Mouse (Mus musculus): ENCODE data around the gene Loxl4. TPM values are rescaled to one million over a fixed set of nuclear protein-coding genes. Genes with fewer than 3 reads are reported as not detected.
A peak's percentile ranks its signal among the peaks of the same experiment; 100 is the strongest.

Loxl4 gene
- polyA plus RNA-seq, 1 experiment from 2014 or later: not detected

GRCm38 (mm10) chr19:42566283-42567019 lies 46.2 kb downstream of the Loxl4 start:
- Histone ChIP-seq H3K79me2 (ENCODE audit: inconsistent target) (peaks cover 75% of the 10 kb centered on the region), H3K27ac (no peak overlapping the region), H3K4me3 (ENCODE audit: inconsistent target) (no peak overlapping the region), H3K36me3 (ENCODE audit: inconsistent target) (no peaks in the 10 kb centered on the region)
- 96% methylated on average over 3 of the region's 4 CpGs for WGBS (ENCODE audit: missing documents)

GRCm38 (mm10) chr19:42563726-42564270 lies 48.8 kb downstream of the Loxl4 start:
- Histone ChIP-seq H3K27ac (peak overlapping the region; percentile 79), H3K4me3 (ENCODE audit: inconsistent target) (no peak overlapping the region), H3K36me3 (ENCODE audit: inconsistent target) (no peaks in the 10 kb centered on the region), H3K79me2 (ENCODE audit: inconsistent target) (peaks cover 75% of the 10 kb centered on the region)
- 25% methylated on average over 3 of the region's 3 CpGs for WGBS (ENCODE audit: missing documents)

- H3K27ac ChIP-seq: peak overlapping the region; percentile 79
- WGBS (ENCODE audit: missing documents): 100% methylated on average over 3 of the region's 3 CpGs
- H3K36me3 ChIP-seq (ENCODE audit: inconsistent target): no peaks in the 10 kb centered on the region
Measured at GRCm38 (mm10) chr19:42562981-42563380, 49.6 kb downstream of the Loxl4 start.

GRCm38 (mm10) chr19:42561991-42562390 lies 50.6 kb downstream of the Loxl4 start:
- WGBS (ENCODE audit: missing documents): 100% methylated on average over 1 of the region's 1 CpGs
- Histone ChIP-seq H3K79me2 (ENCODE audit: inconsistent target) (peaks cover 70% of the 10 kb centered on the region), H3K36me3 (ENCODE audit: inconsistent target) (no peaks in the 10 kb centered on the region), H3K27ac (no peak overlapping the region), H3K4me3 (ENCODE audit: inconsistent target) (no peak overlapping the region)

More at GRCm38 (mm10) chr19:42562981-42563380, 49.6 kb downstream of the Loxl4 start:
- Histone ChIP-seq H3K79me2 (ENCODE audit: inconsistent target) (peaks cover 75% of the 10 kb centered on the region), H3K4me3 (ENCODE audit: inconsistent target) (no peak overlapping the region)

GRCm38 (mm10) chr19:42558701-42559100 lies 53.9 kb downstream of the Loxl4 start:
- peaks cover 86% of the 10 kb centered on the region for H3K79me2 ChIP-seq (ENCODE audit: inconsistent target)
- 77% methylated on average over 3 of the region's 3 CpGs for WGBS (ENCODE audit: missing documents)
- no peaks in the 10 kb centered on the region for H3K36me3 ChIP-seq (ENCODE audit: inconsistent target)
- no peak overlapping the region for H3K27ac ChIP-seq
- no peak overlapping the region for H3K4me3 ChIP-seq (ENCODE audit: inconsistent target)

Other genes starting within 250 kb of the Loxl4 start
- not detected in 3 replicates for gene Crtac1, start 181.0 kb downstream of the Loxl4 start, polyA plus RNA-seq (2018)
- gene R3hcc1l, start 94.1 kb downstream of the Loxl4 start, polyA plus RNA-seq (2018): 23.8 to 42.0 TPM (median 33.8 TPM) in 3 replicates
- gene Pyroxd2, start 140.0 kb upstream of the Loxl4 start, polyA plus RNA-seq (2018): 2.1 to 4.3 TPM (median 3.8 TPM) in 3 replicates
- 14.4 to 19.2 TPM (median 18.7 TPM) in 3 replicates for gene Hps1, start 167.2 kb upstream of the Loxl4 start, polyA plus RNA-seq (2018)

All from macrophage (primary cell).